Mouse (Mus musculus): ENCODE measurements at regions not wholly inside any gene's neighbourhood (a gene's known extent, or its start where the extent isn't known, plus 50 kb on each side); places are given as distances from the start of the nearest gene placed in this dataset.
"Not testable (repeated sequence)": the region's sequence is repeated elsewhere in the genome, so short reads cannot be mapped to it uniquely, and the experiment has no call there.

DNA sequence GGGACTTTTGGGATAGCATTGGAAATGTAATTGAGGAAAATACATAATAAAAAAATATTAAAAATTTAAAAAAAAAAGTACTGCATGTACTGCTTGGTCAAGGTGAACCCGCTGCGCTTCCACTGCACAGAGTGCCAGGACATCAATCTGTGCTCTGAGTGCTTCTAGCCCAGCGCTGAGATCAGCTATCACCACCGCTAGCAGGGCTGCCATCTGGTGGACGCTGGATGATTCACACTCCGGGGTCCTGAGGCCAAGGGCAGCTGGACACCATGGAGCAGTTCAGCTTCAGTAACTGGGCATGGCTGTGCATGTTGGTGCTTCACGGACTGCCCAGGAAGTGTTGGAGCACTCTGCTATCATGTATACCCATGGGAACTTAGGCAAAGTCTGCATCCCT lies 102.1 kb upstream of the Syn3 start:
- not testable (repeated sequence) for TF ChIP-seq POLR2A, CTCF (IDR thresholded peaks at IDR 0.05; ENCODE audit: extremely low read depth, insufficient read depth, low read length)
